Comparison of ENCODE assay signal across 12 mouse cellular contexts in genomic region chr4:142340057-142340456, GRCm38 (mm10).
DNase-seq lines count a peak whose midpoint lies in the region; ATAC-seq and TF ChIP-seq lines count a peak whose summit lies in the region.
"Had no signal": no experiment of that assay in that cellular context is flagged by ENCODE, and none has a peak within 500 bp of the region (broad histone marks: within the 10 kb centered on the region; RNA-seq: fewer than 3 reads in every experiment).

No protein-coding gene starts in this region.

- ATAC-seq in embryonic facial prominence, embryonic 11.5 days (replicated peaks; ENCODE audit: insufficient number of reproducible peaks, low FRiP score, low TSS enrichment, low read depth): 0 out of 2 replicates have a peak, but pooled peaks have one; percentile 29
- peak; percentile 45 for ATAC-seq in forebrain, embryonic 15.5 days (replicated peaks)
- ATAC-seq in midbrain, embryonic 13.5 days: peak; percentile 59
- ATAC-seq in kidney, embryonic 14.5 days (ENCODE audit: low FRiP score, low TSS enrichment): no peak
- ATAC-seq: Patski had no signal

- H3K9me3 ChIP-seq in embryonic facial prominence, embryonic 11.5 days (replicated peaks; ENCODE audit: control insufficient read depth, low read length): no peaks in the 10 kb centered on the region
- no peaks in the 10 kb centered on the region for H3K9me3 ChIP-seq in embryonic facial prominence, embryonic 10.5 days
- H3K9me3 ChIP-seq in CH12.LX (replicated peaks; ENCODE audit: low read length): peaks cover 79% of the 10 kb centered on the region
- H3K9me3 ChIP-seq in forebrain, embryonic 15.5 days: no peaks in the 10 kb centered on the region
- H3K9me3 ChIP-seq in midbrain, embryonic 13.5 days: no peaks in the 10 kb centered on the region
- no peaks in the 10 kb centered on the region for H3K9me3 ChIP-seq in kidney, embryonic 14.5 days (ENCODE audit: control insufficient read depth, low read length)
- H3K9me3 ChIP-seq: liver, embryonic 13.5 days had no signal

- 22% methylated on average over 3 of the region's 3 CpGs for WGBS in embryonic facial prominence, embryonic 11.5 days
- WGBS in embryonic facial prominence, embryonic 10.5 days: 19% methylated on average over 3 of the region's 3 CpGs
- 6% methylated on average over 3 of the region's 3 CpGs for WGBS in forebrain, embryonic 15.5 days
- WGBS in midbrain, embryonic 13.5 days: 0% methylated on average over 3 of the region's 3 CpGs
- 17% methylated on average over 3 of the region's 3 CpGs for WGBS in kidney, embryonic 14.5 days

- H3K27ac ChIP-seq in embryonic facial prominence, embryonic 11.5 days (replicated peaks; ENCODE audit: low read depth, low read length): no peak overlapping the region
- H3K27ac ChIP-seq in embryonic facial prominence, embryonic 10.5 days (replicated peaks): no peak overlapping the region
- no peak overlapping the region for H3K27ac ChIP-seq in CH12.LX (ENCODE audit: insufficient read depth, low read depth)
- no peak overlapping the region for H3K27ac ChIP-seq in forebrain, embryonic 15.5 days (replicated peaks)
- 0 out of 2 replicates have a peak overlapping the region, but pooled peaks have one; percentile 21 for H3K27ac ChIP-seq in midbrain, embryonic 13.5 days
- no peak overlapping the region for H3K27ac ChIP-seq in kidney, embryonic 14.5 days (ENCODE audit: low read depth, low read length)
- H3K27ac ChIP-seq: liver, embryonic 13.5 days had no signal

- TF ChIP-seq EP300 in CH12.LX (IDR thresholded peaks at IDR 0.05; ENCODE audit: low read length): no peak

- in situ Hi-C loops in CH12.LX (cut with MboI; ENCODE audit: low pct_ligation_motif_present, low pct_unique_long_range_greater_than_20kb, low sequenced_read_pairs): no loop called here

- no peaks in the 10 kb centered on the region for H3K27me3 ChIP-seq in embryonic facial prominence, embryonic 11.5 days (ENCODE audit: control insufficient read depth, insufficient read depth, low read length)
- H3K27me3 ChIP-seq in embryonic facial prominence, embryonic 10.5 days (replicated peaks; ENCODE audit: low read depth, poor library complexity, severe bottlenecking): no peaks in the 10 kb centered on the region
- H3K27me3 ChIP-seq in CH12.LX (replicated peaks): no peaks in the 10 kb centered on the region
- H3K27me3 ChIP-seq in forebrain, embryonic 15.5 days: no peaks in the 10 kb centered on the region
- no peaks in the 10 kb centered on the region for H3K27me3 ChIP-seq in midbrain, embryonic 13.5 days
- H3K27me3 ChIP-seq in kidney, embryonic 14.5 days (ENCODE audit: control insufficient read depth, insufficient read depth, low read length): no peaks in the 10 kb centered on the region
- H3K27me3 ChIP-seq: liver, embryonic 13.5 days; Patski had no signal

- no peak overlapping the region for H3K4me3 ChIP-seq in embryonic facial prominence, embryonic 11.5 days (ENCODE audit: low read depth, low read length)
- H3K4me3 ChIP-seq in embryonic facial prominence, embryonic 10.5 days: no peak overlapping the region
- H3K4me3 ChIP-seq in CH12.LX (replicated peaks in 1 of 3; ENCODE audit: low read depth in 2 of 3, low read length in 2 of 3, poor library complexity in 1 of 3): no peak overlapping the region
- no peak overlapping the region for H3K4me3 ChIP-seq in forebrain, embryonic 15.5 days
- no peak overlapping the region for H3K4me3 ChIP-seq in midbrain, embryonic 13.5 days (replicated peaks)
- H3K4me3 ChIP-seq in kidney, embryonic 14.5 days (ENCODE audit: low read length): no peak overlapping the region
- H3K4me3 ChIP-seq: liver, embryonic 13.5 days had no signal

- TF ChIP-seq CTCF in CH12.LX (conservative IDR thresholded peaks at IDR 0.05 in 1 of 2, IDR thresholded peaks at IDR 0.05 in 1 of 2; ENCODE audit: low read depth in 2 of 2, low read length in 2 of 2): no peak

- no peak for DNase-seq in embryonic facial prominence, embryonic 11.5 days (ENCODE audit: low spot score)
- no peak for DNase-seq in embryonic facial prominence, embryonic 10.5 days (ENCODE audit: low spot score)
- DNase-seq in CH12.LX (ENCODE audit: extremely low read depth): peak; percentile 4
- DNase-seq in adrenal gland, postnatal 25 days: no peak
- DNase-seq in liver: no peak
- DNase-seq: kidney, adult 18-20 months; liver, embryonic 13.5 days; thymus, postnatal 14 days had no signal

- no peaks in the 10 kb centered on the region for H3K4me1 ChIP-seq in embryonic facial prominence, embryonic 11.5 days (ENCODE audit: control insufficient read depth, insufficient read depth, low read length)
- peaks cover 25% of the 10 kb centered on the region for H3K4me1 ChIP-seq in embryonic facial prominence, embryonic 10.5 days
- H3K4me1 ChIP-seq in CH12.LX (ENCODE audit: control insufficient read depth in 1 of 2, insufficient read depth in 2 of 2): no peaks in the 10 kb centered on the region
- peaks cover 51% of the 10 kb centered on the region for H3K4me1 ChIP-seq in forebrain, embryonic 15.5 days
- H3K4me1 ChIP-seq in midbrain, embryonic 13.5 days (replicated peaks): peaks cover 70% of the 10 kb centered on the region
- H3K4me1 ChIP-seq in kidney, embryonic 14.5 days (ENCODE audit: control insufficient read depth, insufficient read depth, low read length): no peaks in the 10 kb centered on the region
- H3K4me1 ChIP-seq: liver, embryonic 13.5 days had no signal

- no peak for TF ChIP-seq RAD21 in CH12.LX (IDR thresholded peaks at IDR 0.05; ENCODE audit: low read depth, low read length)

- H3K9ac ChIP-seq in embryonic facial prominence, embryonic 11.5 days (replicated peaks; ENCODE audit: low read length): no peak overlapping the region
- no peak overlapping the region for H3K9ac ChIP-seq in CH12.LX (ENCODE audit: insufficient read depth, low read depth)
- no peak overlapping the region for H3K9ac ChIP-seq in forebrain, embryonic 15.5 days (replicated peaks)
- no peak overlapping the region for H3K9ac ChIP-seq in midbrain, embryonic 13.5 days (replicated peaks)
- H3K9ac ChIP-seq in kidney, embryonic 14.5 days (ENCODE audit: low read depth, low read length): no peak overlapping the region
- H3K9ac ChIP-seq: liver, embryonic 13.5 days had no signal

- dilution Hi-C loops in CH12.LX (cut with MboI; ENCODE audit: extremely low pct_ligation_motif_present, extremely low pct_unique_long_range_greater_than_20kb, low sequenced_read_pairs): no loop called here

- no peak overlapping the region for H3K4me2 ChIP-seq in embryonic facial prominence, embryonic 11.5 days (ENCODE audit: low read depth, low read length)
- no peak overlapping the region for H3K4me2 ChIP-seq in CH12.LX (ENCODE audit: insufficient read depth, low read depth, poor library complexity, severe bottlenecking)
- no peak overlapping the region for H3K4me2 ChIP-seq in forebrain, embryonic 15.5 days (replicated peaks)
- H3K4me2 ChIP-seq in midbrain, embryonic 13.5 days (replicated peaks): 0 out of 2 replicates have a peak overlapping the region, but pooled peaks have one; percentile 5
- no peak overlapping the region for H3K4me2 ChIP-seq in kidney, embryonic 14.5 days (replicated peaks; ENCODE audit: low read depth, low read length)
- H3K4me2 ChIP-seq: liver, embryonic 13.5 days had no signal

- H3K79me2 ChIP-seq in CH12.LX (replicated peaks; ENCODE audit: control insufficient read depth, extremely low read depth, insufficient read depth, poor library complexity, severe bottlenecking): no peaks in the 10 kb centered on the region

- TF ChIP-seq POLR2A in CH12.LX (IDR thresholded peaks at IDR 0.05; ENCODE audit: low read depth, low read length): no peak

- H3K36me3 ChIP-seq in embryonic facial prominence, embryonic 11.5 days (replicated peaks; ENCODE audit: control insufficient read depth, insufficient read depth, low read depth, low read length): no peaks in the 10 kb centered on the region
- 0 out of 2 replicates have a peak, but pooled peaks cover 6% of the 10 kb centered on the region for H3K36me3 ChIP-seq in embryonic facial prominence, embryonic 10.5 days (replicated peaks)
- H3K36me3 ChIP-seq in CH12.LX (replicated peaks in 1 of 2; ENCODE audit: control insufficient read depth in 1 of 2, insufficient read depth in 1 of 2, low read length in 1 of 2): no peaks in the 10 kb centered on the region
- no peaks in the 10 kb centered on the region for H3K36me3 ChIP-seq in forebrain, embryonic 15.5 days
- H3K36me3 ChIP-seq in midbrain, embryonic 13.5 days: no peaks in the 10 kb centered on the region
- H3K36me3 ChIP-seq in kidney, embryonic 14.5 days (ENCODE audit: control insufficient read depth, insufficient read depth, low read length): no peaks in the 10 kb centered on the region
- H3K36me3 ChIP-seq: liver, embryonic 13.5 days had no signal

TF ChIP-seq in CH12.LX, 34 proteins besides CTCF, POLR2A, EP300 and RAD21:
- TF ChIP-seq KAT2A (IDR thresholded peaks at IDR 0.05; ENCODE audit: insufficient replicate concordance, low read length): no peak
- no peak for TF ChIP-seq NRF1 (IDR thresholded peaks at IDR 0.05; ENCODE audit: low read depth, low read length)
- no peak for TF ChIP-seq BHLHE40 (IDR thresholded peaks at IDR 0.05; ENCODE audit: low read depth, low read length)
- no peak for TF ChIP-seq ZNF384 (IDR thresholded peaks at IDR 0.05; ENCODE audit: low read depth, low read length)
- no peak for TF ChIP-seq POLR2AphosphoS2 (IDR thresholded peaks at IDR 0.05; ENCODE audit: low read depth, low read length)
- TF ChIP-seq ETS1 (conservative IDR thresholded peaks at IDR 0.05; ENCODE audit: low read depth, low read length): no peak
- TF ChIP-seq IRF4 (IDR thresholded peaks at IDR 0.05; ENCODE audit: low read depth, low read length): no peak
- no peak for TF ChIP-seq NELFE (IDR thresholded peaks at IDR 0.05; ENCODE audit: low read depth, low read length)
- TF ChIP-seq USF2 (conservative IDR thresholded peaks at IDR 0.05; ENCODE audit: low read depth, low read length): no peak
- no peak for TF ChIP-seq TBP (conservative IDR thresholded peaks at IDR 0.05; ENCODE audit: low read depth, low read length)
- TF ChIP-seq MAX (IDR thresholded peaks at IDR 0.05; ENCODE audit: low read length): no peak
- TF ChIP-seq ELF1 (IDR thresholded peaks at IDR 0.05; ENCODE audit: low read depth, low read length): no peak
- TF ChIP-seq MEF2A (IDR thresholded peaks at IDR 0.05; ENCODE audit: borderline replicate concordance, low read depth, low read length): no peak
- TF ChIP-seq MXI1 (IDR thresholded peaks at IDR 0.05; ENCODE audit: low read depth, low read length): no peak
- TF ChIP-seq ZC3H11A (IDR thresholded peaks at IDR 0.05; ENCODE audit: low read depth, low read length): no peak
- TF ChIP-seq HCFC1 (IDR thresholded peaks at IDR 0.05; ENCODE audit: low read depth, low read length): no peak
- TF ChIP-seq PAX5 (IDR thresholded peaks at IDR 0.05; ENCODE audit: low read length): no peak
- TF ChIP-seq UBTF (IDR thresholded peaks at IDR 0.05; ENCODE audit: low read depth, low read length): no peak
- no peak for TF ChIP-seq MAFK (IDR thresholded peaks at IDR 0.05; ENCODE audit: insufficient replicate concordance, low read length)
